Mouse (Mus musculus) kidney, embryonic 14.5 days (tissue): ENCODE results near the gene Prtg. TPM values are rescaled to one million over a fixed set of nuclear protein-coding genes. Genes with fewer than 3 reads are reported as not detected.

Experiments
- ATAC-seq: fragments of 200-750 bp; cut with Nextera tagmentation; 2 replicates; pipeline ENCODE4 v1.8.0; 2017; ENCODE audit warnings: moderate number of reproducible peaks, mild to moderate bottlenecking, moderate TSS enrichment, moderate library complexity; ENCODE audit not compliant: low FRiP score, low TSS enrichment
- H3K27ac ChIP-seq: fragments of 300-500 bp; sonication (generic); 2 replicates; pipeline ENCODE4 v1.5.1; 2014; ENCODE audit warnings: low read depth, mild to moderate bottlenecking, low read length, moderate library complexity, mixed read lengths
- H3K27me3 ChIP-seq: fragments of 300-500 bp; sonication (generic); 2 replicates; pipeline ENCODE4 v1.6.1; 2014; ENCODE audit warnings: mild to moderate bottlenecking, low read length; ENCODE audit not compliant: control insufficient read depth, insufficient read depth
- H3K36me3 ChIP-seq: fragments of 300-500 bp; sonication (generic); 2 replicates; pipeline ENCODE4 v1.6.1; 2014; ENCODE audit warnings: low read length, mixed read lengths; ENCODE audit not compliant: control insufficient read depth, insufficient read depth
- H3K4me1 ChIP-seq: fragments of 300-500 bp; sonication (generic); 2 replicates; pipeline ENCODE4 v1.6.1; 2014; ENCODE audit warnings: low read length, mixed read lengths; ENCODE audit not compliant: control insufficient read depth, insufficient read depth
- H3K4me2 ChIP-seq: fragments of 300-500 bp; sonication (generic); replicated peaks from 2 replicates; pipeline ENCODE4 v1.6.1; 2014; ENCODE audit warnings: low read depth, mild to moderate bottlenecking, low read length
- H3K4me3 ChIP-seq: fragments of 300-500 bp; sonication (generic); 2 replicates; pipeline ENCODE4 v1.5.1; 2014; ENCODE audit warnings: mild to moderate bottlenecking, low read length
- H3K9ac ChIP-seq: fragments of 300-500 bp; sonication (generic); 2 replicates; pipeline ENCODE4 v1.6.1; 2014; ENCODE audit warnings: low read depth, mild to moderate bottlenecking, low read length, moderate library complexity
- H3K9me3 ChIP-seq: fragments of 300-500 bp; sonication (generic); 2 replicates; pipeline ENCODE4 v1.6.1; 2016; ENCODE audit warnings: low read length; ENCODE audit not compliant: control insufficient read depth
- WGBS: fragments of 180-500 bp; shearing (Covaris S2); extraction: QIAGEN DNeasy Blood & Tissue Kit; methylation state at CpG from one replicate; pipeline ENCODE4 v1.1.7; 2014; 5-methylcytosine and 5-hydroxymethylcytosine counted together
- polyA plus RNA-seq: library from polyadenylated mRNA; unstranded; fragments of >200 nt; fragmentation: Nextera tagmentation; extraction: Ambion mirVana; gene quantifications from 2 replicates; pipeline ENCODE4 v1.2.1, GENCODE M21; 2014

The Prtg gene
- polyA plus RNA-seq, 1 experiment from 2014 or later, result 4.6 TPM

- H3K4me1 ChIP-seq, result peaks cover 14% of the 10 kb centered on the region
- no peak overlapping the region for H3K4me3 ChIP-seq
- 9% methylated on average over 18 of the region's 18 CpGs for WGBS
- peak; percentile 76 for ATAC-seq
- H3K4me2 ChIP-seq, result peak overlapping the region; percentile 31
- no peak overlapping the region for H3K9ac ChIP-seq
- H3K27me3 ChIP-seq, result no peaks in the 10 kb centered on the region
- H3K9me3 ChIP-seq, result no peaks in the 10 kb centered on the region
- H3K27ac ChIP-seq, result peak overlapping the region; percentile 60; the same call in 1 of the 2 replicates
- H3K36me3 ChIP-seq, result no peaks in the 10 kb centered on the region
These were observed 6.2 kb downstream of the Prtg start for GRCm38 (mm10) chr9:72812594-72813570.

DNA sequence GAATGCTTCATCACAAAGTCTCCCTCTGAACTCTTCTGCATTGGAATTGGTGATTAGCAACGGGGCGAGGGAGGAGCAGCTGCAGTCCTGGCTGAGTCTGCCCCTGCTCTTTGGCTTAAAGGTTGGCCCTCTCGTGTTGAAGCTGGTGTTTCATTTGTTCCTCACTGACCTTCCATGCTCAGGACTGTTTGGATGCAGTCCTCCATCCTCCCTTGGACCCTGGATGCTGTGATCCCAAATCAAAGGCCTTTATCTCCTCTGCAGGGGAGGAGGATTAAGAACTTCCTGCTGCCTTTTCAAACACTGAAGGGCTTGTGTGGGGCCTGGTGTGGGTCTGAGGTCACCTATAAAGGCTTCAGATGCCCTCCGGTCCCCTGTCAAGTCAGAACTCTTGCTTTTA lies 18.8 kb downstream of the Prtg start:
- ATAC-seq, result no peak
- Histone ChIP-seq H3K4me2 (no peak overlapping the region), H3K27me3 (no peaks in the 10 kb centered on the region), H3K27ac (no peak overlapping the region), H3K9me3 (no peaks in the 10 kb centered on the region), H3K4me1 (peaks cover 25% of the 10 kb centered on the region), H3K4me3 (no peak overlapping the region), H3K36me3 (no peaks in the 10 kb centered on the region), H3K9ac (no peak overlapping the region)
- WGBS, result 13% methylated on average over 4 of the region's 4 CpGs

GRCm38 (mm10) chr9:72825976-72826375 lies 19.3 kb downstream of the Prtg start:
- no peak overlapping the region for H3K4me3 ChIP-seq
- H3K9me3 ChIP-seq, result no peaks in the 10 kb centered on the region
- peaks cover 25% of the 10 kb centered on the region for H3K4me1 ChIP-seq
- H3K27ac ChIP-seq, result no peak overlapping the region
- H3K27me3 ChIP-seq, result no peaks in the 10 kb centered on the region
- no peak for ATAC-seq
- 30% methylated on average over 3 of the region's 3 CpGs for WGBS
- H3K36me3 ChIP-seq, result no peaks in the 10 kb centered on the region
- no peak overlapping the region for H3K9ac ChIP-seq
- H3K4me2 ChIP-seq, result no peak overlapping the region

- Histone ChIP-seq H3K27me3 (no peaks in the 10 kb centered on the region), H3K27ac (peak overlapping the region; percentile 20; the same call in 1 of the 2 replicates), H3K4me1 (peaks cover 25% of the 10 kb centered on the region), H3K9me3 (no peaks in the 10 kb centered on the region), H3K4me3 (no peak overlapping the region), H3K4me2 (no peak overlapping the region), H3K36me3 (no peaks in the 10 kb centered on the region), H3K9ac (no peak overlapping the region)
- peak; percentile 47; the same call in 1 of the 2 replicates for ATAC-seq
- 37% methylated on average over 5 of the region's 5 CpGs for WGBS
These were observed 22.1 kb downstream of the Prtg start for GRCm38 (mm10) chr9:72828616-72829257.

GRCm38 (mm10) chr9:72833992-72834696 lies 27.5 kb downstream of the Prtg start:
- H3K27me3 ChIP-seq, result no peaks in the 10 kb centered on the region
- no peak overlapping the region for H3K9ac ChIP-seq
- H3K4me3 ChIP-seq, result no peak overlapping the region
- peaks cover 37% of the 10 kb centered on the region; the same call in 1 of the 2 replicates for H3K4me1 ChIP-seq
- H3K4me2 ChIP-seq, result no peak overlapping the region
- no peaks in the 10 kb centered on the region for H3K9me3 ChIP-seq
- ATAC-seq, result no peak
- H3K36me3 ChIP-seq, result no peaks in the 10 kb centered on the region
- 29% methylated on average over 10 of the region's 10 CpGs for WGBS
- no peak overlapping the region for H3K27ac ChIP-seq

DNA sequence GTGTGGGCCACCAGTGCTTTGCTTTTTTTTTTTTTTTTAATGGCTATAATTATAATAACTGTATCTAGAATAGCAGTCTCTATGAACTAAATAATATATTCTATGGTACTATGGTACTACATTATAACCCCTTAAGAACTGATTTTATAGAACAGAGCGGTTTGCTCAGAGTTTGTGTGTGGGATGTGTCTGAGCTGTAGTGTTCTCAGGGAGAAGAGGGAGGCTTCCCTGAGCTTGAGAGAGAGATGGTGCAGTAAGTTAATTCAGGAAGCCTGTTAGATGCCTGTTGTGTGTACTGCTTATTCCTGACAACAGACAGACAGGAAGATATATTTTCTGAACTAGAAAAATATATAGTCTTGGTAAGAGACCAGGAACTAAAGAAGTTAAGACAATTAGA lies 28.3 kb downstream of the Prtg start:
- Histone ChIP-seq H3K9ac (no peak overlapping the region), H3K4me3 (no peak overlapping the region), H3K4me2 (no peak overlapping the region), H3K9me3 (no peaks in the 10 kb centered on the region), H3K27me3 (no peaks in the 10 kb centered on the region), H3K36me3 (no peaks in the 10 kb centered on the region), H3K4me1 (peaks cover 34% of the 10 kb centered on the region; the same call in 1 of the 2 replicates), H3K27ac (no peak overlapping the region)
- 58% methylated on average over 1 of the region's 1 CpGs for WGBS
- ATAC-seq, result no peak

DNA sequence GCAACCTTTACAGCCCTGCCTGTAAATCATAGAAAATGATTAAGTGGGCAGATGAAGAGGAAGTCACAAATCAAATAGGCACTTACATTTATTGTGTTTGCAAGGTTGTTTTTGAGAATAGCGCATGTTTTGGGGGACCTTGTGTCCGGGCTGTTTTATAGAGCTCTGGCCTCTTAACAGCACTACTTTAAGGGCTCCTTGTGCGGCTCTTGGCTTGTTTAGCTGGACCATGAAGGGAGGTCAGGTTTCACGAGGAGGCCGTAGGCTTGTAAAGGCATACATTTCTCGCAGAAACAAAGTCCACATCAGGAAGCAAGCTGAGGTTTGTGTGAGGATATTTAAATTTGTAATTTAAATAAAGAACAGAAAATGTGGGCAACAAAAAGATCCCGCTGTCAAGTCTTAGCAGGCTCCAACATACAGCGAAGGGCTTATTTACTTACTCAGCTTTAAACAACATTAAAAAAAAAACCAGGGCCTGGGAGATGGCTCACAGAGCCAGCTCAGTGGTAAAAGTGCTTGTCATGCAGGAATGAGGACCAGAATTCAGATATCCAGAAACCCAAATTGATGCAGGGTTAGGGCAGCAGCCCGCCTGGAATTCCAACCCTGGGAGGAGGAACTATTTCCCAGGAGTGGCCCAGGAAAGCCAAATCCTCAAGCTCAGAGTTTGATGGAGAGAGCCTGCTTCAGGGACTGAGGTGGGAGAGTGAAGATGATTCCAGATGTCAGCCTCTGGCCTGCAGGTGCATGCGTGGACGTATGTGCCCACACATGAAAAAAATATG lies 30.2 kb downstream of the Prtg start:
- Histone ChIP-seq H3K4me3 (no peak overlapping the region), H3K4me1 (peaks cover 32% of the 10 kb centered on the region; the same call in 1 of the 2 replicates), H3K9ac (no peak overlapping the region), H3K27ac (0 out of 2 replicates have a peak overlapping the region, but pooled peaks have one; percentile 0), H3K4me2 (no peak overlapping the region), H3K27me3 (no peaks in the 10 kb centered on the region), H3K36me3 (no peaks in the 10 kb centered on the region), H3K9me3 (no peaks in the 10 kb centered on the region)
- peak; percentile 46; the same call in 1 of the 2 replicates for ATAC-seq
- 30% methylated on average over 11 of the region's 11 CpGs for WGBS

GRCm38 (mm10) chr9:72837598-72838160 lies 31.0 kb downstream of the Prtg start:
- no peak for ATAC-seq
- H3K27me3 ChIP-seq, result no peaks in the 10 kb centered on the region
- no peaks in the 10 kb centered on the region; the same call in 1 of the 2 replicates for H3K36me3 ChIP-seq
- no peak overlapping the region for H3K9ac ChIP-seq
- H3K4me2 ChIP-seq, result no peak overlapping the region
- H3K4me3 ChIP-seq, result no peak overlapping the region
- no peak overlapping the region for H3K27ac ChIP-seq
- no peaks in the 10 kb centered on the region for H3K9me3 ChIP-seq
- peaks cover 32% of the 10 kb centered on the region; the same call in 1 of the 2 replicates for H3K4me1 ChIP-seq
- WGBS, result 53% methylated on average over 6 of the region's 6 CpGs
